Mouse (Mus musculus): Measurements from ENCODE around the gene Acsm2.

DNA sequence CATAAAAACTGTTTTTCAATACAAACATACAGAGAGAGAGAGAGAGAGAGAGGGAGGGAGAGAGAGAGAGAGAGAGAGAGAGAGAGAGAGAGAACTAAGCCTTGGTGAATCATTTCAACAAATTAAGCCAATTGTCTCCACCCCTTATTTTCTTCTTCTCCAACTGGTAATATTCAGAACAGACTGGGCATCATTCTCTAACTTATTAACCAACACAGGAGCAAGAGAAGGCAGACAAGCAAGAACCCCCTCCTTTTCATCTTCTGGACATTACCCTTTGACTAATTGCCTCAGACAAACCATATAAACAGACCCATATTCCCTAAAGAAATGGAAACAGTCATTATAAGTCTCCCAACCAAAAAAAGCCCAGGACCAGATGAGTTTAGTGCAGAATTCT is 84.6 kb downstream of the Acsm2 start:
- TF ChIP-seq CTCF (IDR thresholded peaks at IDR 0.05; ENCODE audit: low read depth), result no peak
- TF ChIP-seq EP300 (IDR thresholded peaks at IDR 0.05; ENCODE audit: low read depth), result no peak

Measured in liver, postnatal 0 days (tissue).